Mouse (Mus musculus): ENCODE data around the gene Creb5.

DNA sequence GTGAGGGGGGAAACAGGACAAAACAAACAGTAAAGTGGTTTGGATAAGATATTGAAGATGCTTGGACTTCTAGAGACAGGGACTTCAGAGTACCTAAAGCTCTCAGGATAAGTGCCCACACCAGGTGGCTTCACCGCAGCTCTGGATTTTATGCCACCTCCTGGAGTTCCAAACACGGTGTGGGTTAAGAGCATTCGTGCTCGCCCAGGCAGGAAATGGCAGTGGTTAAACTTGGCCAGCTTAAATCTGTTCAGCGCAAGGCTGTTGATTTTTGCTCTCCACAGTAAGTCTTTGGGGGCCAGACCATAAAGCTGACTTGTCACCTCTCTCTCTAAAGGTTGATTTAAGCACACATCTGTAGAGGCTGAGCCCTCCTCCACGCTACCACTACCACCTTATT lies 262.3 kb downstream of the Creb5 start:
- TF ChIP-seq CTCF (IDR thresholded peaks at IDR 0.05) = no peak
- TF ChIP-seq EP300 (IDR thresholded peaks at IDR 0.05) = no peak

Measured in lung, postnatal 0 days (tissue).